In genomic region chr14:30865311-30865710, GRCm38 (mm10) we compare ENCODE assay signal across 12 mouse cellular contexts. TPM values are rescaled to one million over a fixed set of nuclear protein-coding genes. Genes with fewer than 3 reads are reported as not detected.
A peak's percentile ranks its signal among the peaks of the same experiment; 100 is the strongest.
DNase-seq lines count a peak whose midpoint lies in the region; TF ChIP-seq lines count a peak whose summit lies in the region.
"Had no signal": no experiment of that assay in that cellular context is flagged by ENCODE, and none has a peak within 500 bp of the region (broad histone marks: within the 10 kb centered on the region; RNA-seq: fewer than 3 reads in every experiment).

No protein-coding gene starts in this region.

- no peak overlapping the region for H3K4me3 ChIP-seq in gastrocnemius, adult 2 months
- no peak overlapping the region for H3K4me3 ChIP-seq in liver, adult 2 months (ENCODE audit: insufficient read depth, low read depth, low read length)

- peak; percentile 74 for TF ChIP-seq CTCF in gastrocnemius, adult 2 months (IDR thresholded peaks at IDR 0.05)
- TF ChIP-seq CTCF in liver, adult 2 months (IDR thresholded peaks at IDR 0.05; ENCODE audit: low read depth, low read length): peak; percentile 57

- no peaks in the 10 kb centered on the region for H3K36me3 ChIP-seq in liver, adult 2 months (ENCODE audit: control insufficient read depth, insufficient read depth, low read length)

- H3K27ac ChIP-seq in gastrocnemius, adult 2 months: no peak overlapping the region; the same call in 1 of the 2 replicates
- H3K27ac ChIP-seq in liver, adult 2 months (replicated peaks; ENCODE audit: insufficient read depth, low read depth, low read length): no peak overlapping the region

- no peaks in the 10 kb centered on the region for H3K27me3 ChIP-seq in liver, adult 2 months (ENCODE audit: control insufficient read depth, insufficient read depth, low read length)

- no peaks in the 10 kb centered on the region for H3K79me2 ChIP-seq in liver, adult 2 months (ENCODE audit: control insufficient read depth, insufficient read depth, low read length)

- H3K9ac ChIP-seq in liver, adult 2 months (ENCODE audit: low read depth, low read length): no peak overlapping the region

- intact Hi-C loops in gastrocnemius, adult 2 months (cut with DNase I): loop anchor here (2.0 to 5.0 kb wide), 3 partner anchors 38 to 273 kb away; partner anchors contain the start of gene Tmem110

- peaks cover 35% of the 10 kb centered on the region for H3K4me1 ChIP-seq in liver, adult 2 months (ENCODE audit: control insufficient read depth, insufficient read depth, low read length)

- no peak for TF ChIP-seq POLR2A in liver, adult 2 months (IDR thresholded peaks at IDR 0.05; ENCODE audit: extremely low read depth, insufficient read depth, low read length)

- WGBS in liver, adult 2 months: 83% methylated on average over 3 of the region's 3 CpGs

- peak; percentile 29 for DNase-seq in gastrocnemius, adult 2 months
- DNase-seq in gastrocnemius, adult 18-20 months (ENCODE audit: low spot score): no peak
- no peak for DNase-seq in liver, adult 2 months (ENCODE audit: extremely low read depth, low read depth, low spot score)
- DNase-seq in liver (no peak), ES-CJ7 (ENCODE audit: low read depth, low spot score) (peak; percentile 26)
- DNase-seq in lung, postnatal 36 days: peak; percentile 40
- DNase-seq in right cerebral cortex, postnatal 4 days: no peak
- no peak for DNase-seq in layer of hippocampus, adult 8-10 months (ENCODE audit: low spot score in 2 of 2)
- DNase-seq: thymus, adult 18-20 months had no signal

RNA-seq across cellular contexts. Expression of gene Mustn1, which starts 13.7 kb away (rescaled TPM):
- total RNA-seq in gastrocnemius, adult 2 months (2021): 10 to 100 TPM; 53.6 to 65.4 TPM
- 100 to 1,000 TPM in 1 of 2 experiments, 10 to 100 TPM in 1; 81.2 to 174 TPM for total RNA-seq in gastrocnemius, adult 18-20 months (2021)
- 1.0 and 2.3 TPM in 2 replicates for total RNA-seq in liver, adult 2 months (2014; rRNA removed)
- polyA plus RNA-seq in liver, adult 2 months (2012; rRNA removed): 4.1 and 4.4 TPM in 2 replicates
- 1 to 10 TPM; 1.3 to 3.1 (median 1.8) TPM for total RNA-seq in layer of hippocampus, adult 8-10 months (2022)
- total RNA-seq: monocyte, adult 5-6 weeks had no signal

RNA-seq across cellular contexts. Expression of gene Itih4, which starts 21.0 kb away (rescaled TPM):
- total RNA-seq in gastrocnemius, adult 2 months (2021): under 1 TPM; 0.11 to 0.13 TPM
- total RNA-seq in gastrocnemius, adult 18-20 months (2021): under 1 TPM; 0.09 to 1.00 TPM
- total RNA-seq in liver, adult 2 months (2014; rRNA removed): 1,004 and 1,280 TPM in 2 replicates
- polyA plus RNA-seq in liver, adult 2 months (2012; rRNA removed): 1,016 and 1,052 TPM in 2 replicates
- total RNA-seq in layer of hippocampus, adult 8-10 months (2022): under 1 TPM in 1 of 4 experiments, not detected in 3; 0.25 TPM
- total RNA-seq: granulocyte monocyte progenitor cell, adult 5-6 weeks; monocyte, adult 5-6 weeks had no signal
- polyA plus RNA-seq: limb, embryonic 11.5 days had no signal

RNA-seq across cellular contexts. Expression of gene Tmem110, which starts 39.9 kb away (rescaled TPM):
- total RNA-seq in gastrocnemius, adult 2 months (2021): 10 to 100 TPM in 1 of 2 experiments, 1 to 10 TPM in 1; 6.2 to 12.6 TPM
- 10 to 100 TPM in 1 of 2 experiments, 1 to 10 TPM in 1; 5.9 to 10.2 TPM for total RNA-seq in gastrocnemius, adult 18-20 months (2021)
- 3.7 and 4.1 TPM in 2 replicates for total RNA-seq in liver, adult 2 months (2014; rRNA removed)
- polyA plus RNA-seq in liver, adult 2 months (2012; rRNA removed): 7.5 and 8.2 TPM in 2 replicates
- 10 to 100 TPM; 22.8 to 27.8 (median 25.8) TPM for total RNA-seq in layer of hippocampus, adult 8-10 months (2022)

RNA-seq across cellular contexts. Expression of gene Itih3, which starts 58.2 kb away (rescaled TPM):
- total RNA-seq in gastrocnemius, adult 2 months (2021): under 1 TPM; 0.10 to 0.25 TPM
- under 1 TPM; 0.37 to 0.40 TPM for total RNA-seq in gastrocnemius, adult 18-20 months (2021)
- total RNA-seq in liver, adult 2 months (2014; rRNA removed): 603 and 791 TPM in 2 replicates
- 335 and 492 TPM in 2 replicates for polyA plus RNA-seq in liver, adult 2 months (2012; rRNA removed)
- 10 to 100 TPM; 28.0 to 46.6 (median 34.7) TPM for total RNA-seq in layer of hippocampus, adult 8-10 months (2022)
- total RNA-seq: granulocyte monocyte progenitor cell, adult 5-6 weeks; monocyte, adult 5-6 weeks had no signal

Comparison
In these comparisons a context has a peak if more than half of its experiments do, and no peak if none do; other contexts are left out.
1. DNase-seq: peak in gastrocnemius, adult 2 months (single experiment), ES-CJ7 (single experiment) and lung, postnatal 36 days (single experiment); none in gastrocnemius, adult 18-20 months (single experiment), liver, adult 2 months (single experiment), liver (single experiment), right cerebral cortex, postnatal 4 days (single experiment) and layer of hippocampus, adult 8-10 months (0 of 2).
2. RNA of gene Mustn1, which starts 13.7 kb away (total RNA-seq): 81.2 to 174 TPM in gastrocnemius, adult 18-20 months and 53.6 to 65.4 TPM in gastrocnemius, adult 2 months; 1.3 to 3.1 TPM in layer of hippocampus, adult 8-10 months and 1.0 to 2.3 TPM in liver, adult 2 months; every median in the first group is over 10 times any median in the second.
3. RNA of gene Itih4, which starts 21.0 kb away (total RNA-seq): 1,004 to 1,280 TPM in liver, adult 2 months; 0.09 to 1.00 TPM in gastrocnemius, adult 18-20 months, 0.25 TPM in layer of hippocampus, adult 8-10 months and 0.11 to 0.13 TPM in gastrocnemius, adult 2 months; every median in the first group is over 100 times any median in the second.